ENCODE assay signal across 9 mouse cellular contexts in the genomic region with DNA sequence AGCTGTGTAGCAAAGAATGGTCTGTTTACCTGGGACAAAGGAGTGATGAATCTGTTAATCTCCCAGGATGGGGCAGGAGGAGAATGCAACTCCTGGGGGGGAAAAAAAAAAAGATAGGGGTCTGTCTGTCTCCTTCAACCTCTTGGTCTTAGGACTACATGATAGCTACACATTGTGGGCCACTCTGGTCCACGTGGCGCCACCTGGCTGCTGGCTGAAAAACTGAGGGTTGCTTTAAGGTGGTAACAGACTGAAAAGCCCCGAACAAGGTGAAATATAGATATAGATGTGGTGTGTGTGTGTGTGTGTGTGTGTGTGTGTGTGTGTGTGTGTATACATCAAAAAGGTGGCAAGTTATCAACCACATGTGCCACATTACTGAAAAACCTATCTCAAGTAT.
A peak's percentile ranks its signal among the peaks of the same experiment; 100 is the strongest.
DNase-seq lines count a peak whose midpoint lies in the region; ATAC-seq and TF ChIP-seq lines count a peak whose summit lies in the region.
"Had no signal": no experiment of that assay in that cellular context is flagged by ENCODE, and none has a peak within 500 bp of the region (broad histone marks: within the 10 kb centered on the region; RNA-seq: fewer than 3 reads in every experiment).

No protein-coding gene starts in this region.

- no peak overlapping the region for H3K27ac ChIP-seq in heart, embryonic 12.5 days (ENCODE audit: poor library complexity, severe bottlenecking)
- H3K27ac ChIP-seq in bone marrow, adult 2 months (ENCODE audit: control insufficient read depth, insufficient read depth, low read depth, low read length, poor library complexity), result no peak overlapping the region
- H3K27ac ChIP-seq in stomach, postnatal 0 days (replicated peaks), result no peak overlapping the region

- no peak overlapping the region for H3K4me2 ChIP-seq in heart, embryonic 12.5 days
- H3K4me2 ChIP-seq in stomach, postnatal 0 days (replicated peaks; ENCODE audit: low read depth), result no peak overlapping the region

- H3K4me1 ChIP-seq in heart, embryonic 12.5 days (replicated peaks), result peaks cover 13% of the 10 kb centered on the region
- H3K4me1 ChIP-seq in bone marrow, adult 2 months (ENCODE audit: control insufficient read depth, insufficient read depth, low read length), result no peaks in the 10 kb centered on the region
- H3K4me1 ChIP-seq in stomach, postnatal 0 days (replicated peaks; ENCODE audit: control insufficient read depth, insufficient read depth), result no peaks in the 10 kb centered on the region

- H3K27me3 ChIP-seq in heart, embryonic 12.5 days (replicated peaks), result no peaks in the 10 kb centered on the region
- no peaks in the 10 kb centered on the region for H3K27me3 ChIP-seq in stomach, postnatal 0 days (ENCODE audit: control insufficient read depth, insufficient read depth, low read length)

- no peak for TF ChIP-seq POLR2A in bone marrow, adult 2 months (IDR thresholded peaks at IDR 0.05; ENCODE audit: borderline replicate concordance, control insufficient read depth, low read depth, low read length)

- no peak overlapping the region for H3K4me3 ChIP-seq in heart, embryonic 12.5 days
- no peak overlapping the region for H3K4me3 ChIP-seq in bone marrow, adult 2 months (replicated peaks; ENCODE audit: control insufficient read depth, low read depth, low read length)
- no peak overlapping the region for H3K4me3 ChIP-seq in stomach, postnatal 0 days (ENCODE audit: low read depth, low read length)

- peak; percentile 49 for DNase-seq in heart, postnatal 4 days
- peak; percentile 17 for DNase-seq in thymus, postnatal 14 days
- no peak for DNase-seq in thymus, adult 18-20 months
- no peak for DNase-seq in stomach, postnatal 0 days (ENCODE audit: low spot score)
- DNase-seq in right cerebral cortex, postnatal 36 days (ENCODE audit: low spot score in 2 of 2), result no peak

- H3K36me3 ChIP-seq in heart, embryonic 12.5 days, result no peaks in the 10 kb centered on the region
- H3K36me3 ChIP-seq in stomach, postnatal 0 days (ENCODE audit: control insufficient read depth, insufficient read depth, low read length), result no peaks in the 10 kb centered on the region

- 43% methylated on average over 3 of the region's 3 CpGs for WGBS in heart, embryonic 12.5 days
- 22% methylated on average over 3 of the region's 3 CpGs for WGBS in bone marrow, adult 2 months
- WGBS in stomach, postnatal 0 days, result 18% methylated on average over 3 of the region's 3 CpGs

- TF ChIP-seq CTCF in bone marrow, adult 2 months (IDR thresholded peaks at IDR 0.05; ENCODE audit: control insufficient read depth, insufficient read depth, low read length), result peak; percentile 32; the same call in 1 of the 2 replicates
- TF ChIP-seq CTCF in stomach, postnatal 0 days (IDR thresholded peaks at IDR 0.05; ENCODE audit: low read depth), result peak; percentile 67

- no peak overlapping the region for H3K9ac ChIP-seq in heart, embryonic 12.5 days
- H3K9ac ChIP-seq in stomach, postnatal 0 days (ENCODE audit: low read length), result no peak overlapping the region

- H3K9me3 ChIP-seq in heart, embryonic 12.5 days (replicated peaks), result no peaks in the 10 kb centered on the region
- H3K9me3 ChIP-seq in stomach, postnatal 0 days (ENCODE audit: control insufficient read depth, low read length), result no peaks in the 10 kb centered on the region

- no peak for TF ChIP-seq EP300 in stomach, postnatal 0 days (optimal IDR thresholded peaks at IDR 0.05)

- no peak for ATAC-seq in heart, embryonic 12.5 days (ENCODE audit: insufficient number of reproducible peaks, low FRiP score)
- ATAC-seq in stomach, postnatal 0 days (ENCODE audit: low FRiP score, low TSS enrichment), result no peak
- ATAC-seq in activated CD4-positive, CD25-positive, alpha-beta regulatory T cell, adult 4 months, result no peak
- ATAC-seq: intestine, embryonic 16.5 days had no signal

Comparison
In these comparisons a context has a peak if more than half of its experiments do, and no peak if none do; other contexts are left out.
1. DNase-seq: peak in heart, postnatal 4 days (single experiment) and thymus, postnatal 14 days (single experiment); none in thymus, adult 18-20 months (0 of 2), stomach, postnatal 0 days (single experiment) and right cerebral cortex, postnatal 36 days (0 of 2).